Comparison of ENCODE assay signal across 7 mouse cellular contexts in genomic region chr14:50869889-50870804, GRCm38 (mm10). TPM values are rescaled to one million over a fixed set of nuclear protein-coding genes. Genes with fewer than 3 reads are reported as not detected.
DNase-seq lines count a peak whose midpoint lies in the region; ATAC-seq lines count a peak whose summit lies in the region.

Gene Tep1, minus strand, starts transcription at chr14:50870560.

- 0 out of 2 replicates have a peak, but pooled peaks cover 6% of the 10 kb centered on the region for H3K36me3 ChIP-seq in intestine, embryonic 15.5 days
- H3K36me3 ChIP-seq in midbrain, embryonic 11.5 days (ENCODE audit: control insufficient read depth, insufficient read depth, low read length) = no peaks in the 10 kb centered on the region

- H3K27me3 ChIP-seq in intestine, embryonic 15.5 days (replicated peaks) = no peaks in the 10 kb centered on the region
- H3K27me3 ChIP-seq in midbrain, embryonic 11.5 days (ENCODE audit: control insufficient read depth, insufficient read depth, low read length) = no peaks in the 10 kb centered on the region

- 6% methylated on average over 32 of the region's 32 CpGs for WGBS in intestine, embryonic 15.5 days
- WGBS in midbrain, embryonic 11.5 days = 7% methylated on average over 32 of the region's 32 CpGs

- no peaks in the 10 kb centered on the region for H3K9me3 ChIP-seq in intestine, embryonic 15.5 days
- no peaks in the 10 kb centered on the region for H3K9me3 ChIP-seq in midbrain, embryonic 11.5 days (ENCODE audit: control insufficient read depth, low read length)

- 0 out of 2 replicates have a peak, but pooled peaks cover 4% of the 10 kb centered on the region for H3K4me1 ChIP-seq in intestine, embryonic 15.5 days (replicated peaks)
- no peaks in the 10 kb centered on the region for H3K4me1 ChIP-seq in midbrain, embryonic 11.5 days (ENCODE audit: control insufficient read depth, insufficient read depth, low read length)

- H3K27ac ChIP-seq in intestine, embryonic 15.5 days = peak within 1 kb of the TSS; percentile 90
- H3K27ac ChIP-seq in midbrain, embryonic 11.5 days (ENCODE audit: low read depth, low read length) = no peak within 1 kb of the TSS

- intact Hi-C loops in left cerebral cortex, postnatal 4 days (cut with DNase I) = no loop called here

- peak; percentile 80 for DNase-seq in adrenal gland, postnatal 10 days
- DNase-seq in embryo, embryonic 11.5 days (ENCODE audit: low read depth, low spot score) = peak; percentile 67
- peak; percentile 50 to 74 for DNase-seq in gastrocnemius, postnatal 4 days (ENCODE audit: low spot score in 2 of 2)
- peak; percentile 64 for DNase-seq in left cerebral cortex, postnatal 4 days
- DNase-seq in midbrain, embryonic 11.5 days (ENCODE audit: low spot score, missing footprints) = peak; percentile 96
- DNase-seq in right cerebral cortex, postnatal 4 days = peak; percentile 49

- H3K9ac ChIP-seq in intestine, embryonic 15.5 days = peak within 1 kb of the TSS; percentile 56
- peak within 1 kb of the TSS; percentile 71 for H3K9ac ChIP-seq in midbrain, embryonic 11.5 days (ENCODE audit: low read length)

- peak within 1 kb of the TSS; percentile 68 for H3K4me2 ChIP-seq in intestine, embryonic 15.5 days (replicated peaks)
- peak within 1 kb of the TSS; percentile 68 for H3K4me2 ChIP-seq in midbrain, embryonic 11.5 days

- ATAC-seq in intestine, embryonic 15.5 days = peak; percentile 93
- peak; percentile 92 for ATAC-seq in midbrain, embryonic 11.5 days (ENCODE audit: low FRiP score)

- peak within 1 kb of the TSS; percentile 58 for H3K4me3 ChIP-seq in intestine, embryonic 15.5 days (replicated peaks)
- peak within 1 kb of the TSS; percentile 48 for H3K4me3 ChIP-seq in midbrain, embryonic 11.5 days (ENCODE audit: low read depth, low read length)

RNA-seq across cellular contexts. Expression of gene Tep1, which starts in this region (rescaled TPM):
- 10 to 100 TPM; 18.8 to 26.2 TPM for total RNA-seq in adrenal gland, postnatal 10 days (2021)
- 10 to 100 TPM in 1 of 2 experiments, 1 to 10 TPM in 1; 9.7 to 12.2 TPM for total RNA-seq in gastrocnemius, postnatal 4 days (2021)
- polyA plus RNA-seq in intestine, embryonic 15.5 days (2015; fragmentation: Nextera tagmentation; extraction: Ambion mirVana) = 10.4 and 13.3 TPM in 2 replicates
- total RNA-seq in left cerebral cortex, postnatal 4 days (2021) = 1 to 10 TPM; 1.6 to 3.4 TPM
- polyA plus RNA-seq in midbrain, embryonic 11.5 days (2014; fragmentation: Nextera tagmentation; extraction: Ambion mirVana) = 4.9 and 5.5 TPM in 2 replicates
